Mouse (Mus musculus) hematopoietic stem cell, adult 5-6 weeks (primary cell): ENCODE results near the gene Camta2. TPM values are rescaled to one million over a fixed set of nuclear protein-coding genes. Genes with fewer than 3 reads are reported as not detected.

Experiments
- ATAC-seq, 2 experiments: fragments of 125-278 bp in 1 of 2; replicated peaks in 1 of 2; 2 replicates each; pipeline ENCODE4 v1.8.0; 2016 to 2017; ENCODE audit warnings: inconsistent platforms in 2 of 2, mild to moderate bottlenecking in 2 of 2, moderate number of reproducible peaks in 2 of 2, low read depth in 1 of 2, moderate TSS enrichment in 1 of 2; ENCODE audit not compliant: low FRiP score in 2 of 2, poor library complexity in 2 of 2, severe bottlenecking in 2 of 2, insufficient read depth in 1 of 2, low TSS enrichment in 1 of 2
- total RNA-seq: library from RNA; stranded (forward); fragments of 172-1452, 232-1000 nt; gene quantifications from 2 replicates; pipeline ENCODE4 v1.2.3, GENCODE M21; 2017

Gene Camta2
- total RNA-seq, 1 experiment from 2014 or later = 3.6 TPM

- ATAC-seq = peak; percentile 98
Measured at GRCm38 (mm10) chr11:70699722-70700556, 12.0 kb upstream of the Camta2 start, which contains the start of the genes Inca1 and Kif1c. Gene Inca1 (minus strand): TSS chr11:70700155. Gene Kif1c (plus strand): TSS chr11:70700548.

DNA sequence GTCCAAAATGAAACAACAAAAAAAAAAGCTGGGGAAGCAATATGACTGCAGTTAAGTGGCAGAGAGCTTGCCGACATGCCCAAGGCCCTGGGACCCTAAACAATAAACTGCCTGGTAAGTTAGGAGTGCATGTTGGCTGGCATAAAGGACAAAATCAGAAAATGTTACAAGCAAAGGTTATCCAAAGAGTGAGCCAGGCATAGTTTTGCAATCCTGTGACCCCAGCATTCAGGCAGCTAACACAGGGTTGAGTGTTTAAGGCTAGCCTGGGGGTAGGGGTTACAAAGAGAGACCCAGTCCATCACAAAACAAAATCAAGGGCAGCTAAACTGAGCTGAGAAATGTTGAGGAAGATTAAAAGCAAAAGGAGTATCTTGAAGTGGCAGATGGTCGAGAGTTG lies 11.1 kb upstream of the Camta2 start:
- no peak for ATAC-seq

- ATAC-seq = no peak
Measured at GRCm38 (mm10) chr11:70697376-70697775, 9.5 kb upstream of the Camta2 start.

DNA sequence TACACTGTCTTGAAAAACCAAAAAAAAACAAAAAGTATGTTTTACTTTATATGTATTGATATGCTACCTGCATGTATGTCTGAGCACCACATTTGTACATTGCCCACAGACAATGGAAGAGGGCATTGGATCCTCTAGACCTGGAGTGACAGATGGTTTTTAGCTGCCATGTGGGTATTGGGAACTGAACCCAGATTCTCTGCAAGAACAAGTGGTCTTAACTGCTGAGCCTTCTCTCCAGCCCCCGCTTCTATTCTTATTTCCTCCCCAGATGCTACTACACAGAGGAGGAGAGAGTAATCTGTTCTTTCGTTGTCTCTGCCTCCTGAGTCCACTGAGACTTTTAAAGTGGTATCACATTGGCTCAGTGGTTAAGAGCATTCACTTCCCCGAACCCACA lies 5.6 kb upstream of the Camta2 start:
- ATAC-seq = no peak

DNA sequence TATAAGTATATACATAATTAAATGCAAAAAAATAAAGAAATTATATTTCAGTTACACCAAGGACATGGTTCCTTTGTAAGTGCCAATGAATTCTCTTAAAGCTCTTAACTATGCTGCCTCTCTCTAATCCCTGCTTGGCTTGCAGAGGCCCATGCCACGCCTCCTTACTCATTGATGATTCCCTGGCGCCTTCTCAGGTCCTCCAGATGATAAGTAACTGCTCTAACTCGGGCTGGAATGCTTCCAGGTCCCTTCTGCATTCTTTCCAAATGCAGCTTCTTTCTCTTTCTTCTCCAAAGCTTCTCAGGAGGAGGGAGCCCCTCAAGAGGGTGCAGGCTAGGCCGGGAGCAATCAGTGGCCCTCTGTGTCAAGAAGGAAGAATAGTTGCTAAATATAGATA lies 1.7 kb upstream of the Camta2 start:
- no peak for ATAC-seq

GRCm38 (mm10) chr11:70688372-70688771 lies 467 bp upstream of the Camta2 start:
- no peak for ATAC-seq

DNA sequence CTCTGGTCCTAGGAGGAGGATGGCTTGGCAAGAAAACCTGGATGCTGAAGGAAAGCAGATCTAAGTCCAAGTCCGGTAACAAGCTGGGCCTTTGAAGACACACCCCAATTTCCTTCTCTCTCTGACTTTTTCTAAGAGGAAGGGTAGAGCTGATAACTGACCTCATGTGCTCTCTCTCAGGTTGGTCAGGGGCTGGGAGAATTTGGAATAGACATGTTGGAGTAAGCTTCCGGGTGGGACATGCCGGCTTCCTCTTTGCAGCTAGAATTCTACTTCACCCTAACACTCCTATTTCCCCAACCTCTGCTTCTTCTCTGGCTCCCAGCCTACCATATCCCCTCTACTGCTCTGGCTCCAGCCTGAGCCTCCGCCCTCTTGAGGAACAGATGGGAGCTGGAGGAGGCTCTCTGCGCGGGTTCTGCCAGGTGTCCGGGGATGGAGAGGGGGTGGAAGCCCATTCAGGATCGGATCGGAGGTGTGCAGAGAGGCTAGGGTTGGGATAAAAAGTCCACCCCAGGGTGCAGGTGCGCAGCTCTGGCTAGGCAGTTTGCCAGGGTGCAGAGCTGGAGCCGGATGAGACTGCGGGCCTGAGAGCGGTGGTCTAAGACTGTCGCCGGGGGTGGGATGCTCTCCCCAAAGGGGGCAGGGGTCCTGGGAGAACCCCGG lies 871 bp downstream of the Camta2 start:
- peak; percentile 14 to 47; a peak in 3 of 4 replicates for ATAC-seq

DNA sequence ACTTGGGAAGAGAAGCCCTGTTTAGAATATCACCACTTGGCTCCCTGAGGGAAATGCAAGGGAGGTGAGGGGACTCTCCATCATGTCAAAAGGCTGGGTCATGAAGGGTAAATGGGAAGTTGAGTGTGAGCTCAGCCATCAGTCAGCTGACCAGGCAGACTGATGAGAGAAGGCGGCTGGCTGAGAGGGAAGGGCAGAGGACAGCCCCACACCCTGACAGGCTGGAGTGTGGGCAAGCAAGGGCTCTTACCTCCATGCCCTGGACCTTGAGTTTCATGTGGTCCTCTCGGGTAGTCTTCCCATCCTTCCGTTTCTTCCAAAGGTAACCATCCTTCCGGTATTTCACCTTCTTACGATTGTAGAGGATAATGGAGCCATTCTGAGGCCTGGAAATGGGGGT lies 4.3 kb downstream of the Camta2 start:
- no peak for ATAC-seq

DNA sequence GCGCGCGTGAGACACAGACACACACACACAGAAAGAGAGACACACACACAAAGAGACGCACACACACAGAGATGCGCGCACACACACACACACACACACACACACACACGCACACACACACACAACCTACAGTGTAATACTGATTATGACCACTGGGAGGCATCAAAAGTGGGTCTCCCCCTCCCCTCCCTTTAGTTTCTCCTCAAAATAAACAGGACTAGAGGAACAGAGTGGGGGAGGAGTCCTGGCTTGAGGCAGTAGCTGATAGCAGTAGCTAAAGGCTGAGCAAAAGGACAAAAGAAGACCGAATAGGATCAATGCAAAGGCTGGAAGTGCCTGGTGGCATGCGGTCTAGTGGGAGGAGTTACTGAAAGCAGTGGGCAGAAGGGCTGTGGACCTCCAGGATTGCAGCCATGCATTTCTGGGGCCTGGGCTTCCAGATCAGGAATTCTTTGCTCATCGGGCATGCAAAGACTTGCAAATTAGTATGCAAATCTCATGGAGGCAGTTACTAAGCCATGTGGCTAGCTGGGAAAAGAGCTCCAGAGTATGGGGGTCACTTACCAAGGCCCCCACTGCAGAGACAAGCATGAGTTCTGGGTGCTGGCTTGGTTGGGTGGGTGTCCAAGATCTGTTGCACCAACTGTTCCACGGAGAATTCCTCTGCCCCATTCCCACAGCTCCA lies 5.9 kb downstream of the Camta2 start:
- no peak for ATAC-seq

DNA sequence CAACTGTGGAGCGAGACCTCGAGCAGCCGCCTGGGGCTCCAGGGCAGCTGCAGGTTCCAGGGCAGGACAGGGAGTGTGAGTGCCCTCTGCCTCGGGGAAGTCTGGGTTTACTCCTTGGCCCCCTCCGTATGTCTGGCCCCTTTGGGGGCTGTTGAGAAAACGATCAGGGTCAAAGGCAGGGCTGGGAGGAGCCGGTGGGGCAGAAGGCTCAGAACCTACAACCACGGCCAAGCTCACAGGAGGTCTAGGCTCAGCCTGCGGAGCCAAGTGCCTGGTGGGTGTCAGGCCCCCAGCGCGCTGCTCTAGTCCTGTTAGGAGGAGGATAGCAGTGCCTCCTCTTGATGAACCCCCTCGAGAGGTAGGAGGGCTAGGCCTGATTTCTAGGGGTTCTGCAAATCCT lies 6.7 kb downstream of the Camta2 start:
- ATAC-seq = no peak

GRCm38 (mm10) chr11:70679894-70680293 lies 8.0 kb downstream of the Camta2 start:
- peak; percentile 93 to 94 for ATAC-seq

GRCm38 (mm10) chr11:70679361-70679760 lies 8.5 kb downstream of the Camta2 start:
- no peak for ATAC-seq

- ATAC-seq = no peak
Measured at GRCm38 (mm10) chr11:70678576-70678975, 9.3 kb downstream of the Camta2 start.

DNA sequence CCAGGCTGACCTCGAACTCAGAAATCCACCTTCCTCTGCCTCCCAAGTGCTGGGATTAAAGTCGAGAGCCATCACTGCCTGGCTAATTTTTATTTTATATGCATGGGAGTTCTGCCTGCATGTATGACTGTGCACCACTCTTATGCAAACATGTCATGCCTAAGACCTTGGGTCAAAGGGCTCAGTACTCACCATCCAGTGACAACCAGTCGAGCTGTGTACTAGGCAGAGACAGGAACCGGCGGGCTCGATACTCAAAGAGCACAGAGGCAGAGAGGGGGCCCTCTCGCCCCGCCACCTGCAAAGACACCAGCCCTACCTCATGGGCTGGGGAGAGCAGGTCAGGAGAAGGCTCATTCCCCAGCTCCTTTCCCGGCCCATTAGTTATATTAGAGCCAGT lies 9.8 kb downstream of the Camta2 start:
- no peak for ATAC-seq

DNA sequence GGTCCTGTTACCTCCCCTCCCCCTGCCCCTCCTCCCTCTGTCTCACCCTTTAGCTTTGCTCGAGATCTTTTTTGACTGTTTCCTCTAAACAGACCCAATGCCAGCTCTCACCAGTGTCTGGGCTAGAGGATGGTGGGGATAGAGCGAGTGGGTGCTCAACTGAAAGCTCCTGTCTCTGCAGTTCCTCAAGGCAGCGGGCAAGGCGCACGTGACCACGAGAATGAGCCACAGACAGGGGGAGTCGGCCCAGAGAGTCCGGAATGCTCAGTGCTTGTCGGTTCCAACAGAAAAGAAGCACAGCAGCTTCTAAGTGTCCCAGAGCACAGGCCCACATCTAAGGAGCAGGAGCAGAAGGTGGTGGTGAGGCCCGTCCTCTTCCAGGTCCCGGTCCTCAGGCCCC lies 13.4 kb downstream of the Camta2 start:
- peak; percentile 36 to 43; a peak in 3 of 4 replicates for ATAC-seq

DNA sequence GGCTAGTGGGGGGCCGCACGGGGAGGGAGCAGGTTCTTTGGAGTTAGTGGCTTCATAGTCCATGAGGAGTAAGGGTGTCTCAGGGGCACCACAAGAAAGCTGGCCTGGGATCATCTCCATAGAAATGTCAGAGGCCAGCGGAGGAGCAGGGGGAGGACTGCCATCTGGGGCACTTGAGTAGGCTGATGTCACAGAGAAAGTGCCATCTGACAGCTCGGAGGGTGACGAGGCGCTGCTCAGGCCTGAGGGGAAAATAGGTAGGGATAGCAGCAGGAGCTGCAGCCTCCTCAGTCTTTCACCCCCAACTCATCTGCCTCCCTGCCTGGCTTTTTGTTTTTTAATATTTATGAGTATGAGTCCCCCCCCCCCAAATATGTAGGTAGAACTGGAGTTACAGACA lies 13.9 kb downstream of the Camta2 start:
- ATAC-seq = no peak

DNA sequence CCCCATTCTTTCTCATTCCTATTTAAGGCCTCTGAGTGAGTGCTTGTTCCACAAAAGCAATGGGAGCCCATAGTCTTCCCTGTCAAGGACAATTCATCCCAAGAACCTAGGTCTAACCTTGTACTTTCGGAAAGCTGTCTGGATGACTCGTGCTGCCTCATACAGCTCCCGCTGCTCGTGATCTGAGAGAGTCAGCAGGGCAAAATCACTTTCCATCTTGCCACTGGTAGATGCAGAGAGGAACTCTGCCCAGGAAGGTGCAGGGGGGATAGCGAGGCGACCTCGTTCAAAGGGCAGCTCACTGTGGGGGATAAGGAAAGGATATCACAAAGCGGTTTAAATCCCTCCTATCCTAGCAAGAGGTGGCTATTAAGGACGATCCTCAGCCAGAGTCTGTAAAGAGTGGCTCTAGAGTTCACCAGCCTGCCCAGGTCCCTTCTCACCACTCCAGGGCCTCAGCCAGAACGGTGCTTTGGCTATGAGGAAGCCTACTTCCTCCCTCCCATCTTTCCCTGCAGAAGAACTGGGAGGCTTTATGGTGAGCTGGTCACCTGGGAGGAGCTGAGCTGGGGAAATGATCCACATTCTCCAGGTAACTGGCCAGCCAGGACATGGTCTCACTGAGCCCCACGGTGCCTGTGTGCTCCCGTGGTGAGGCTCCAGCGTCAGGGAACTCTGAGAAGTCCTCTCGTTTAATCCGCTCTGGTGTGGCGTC lies 16.4 kb downstream of the Camta2 start:
- no peak for ATAC-seq

DNA sequence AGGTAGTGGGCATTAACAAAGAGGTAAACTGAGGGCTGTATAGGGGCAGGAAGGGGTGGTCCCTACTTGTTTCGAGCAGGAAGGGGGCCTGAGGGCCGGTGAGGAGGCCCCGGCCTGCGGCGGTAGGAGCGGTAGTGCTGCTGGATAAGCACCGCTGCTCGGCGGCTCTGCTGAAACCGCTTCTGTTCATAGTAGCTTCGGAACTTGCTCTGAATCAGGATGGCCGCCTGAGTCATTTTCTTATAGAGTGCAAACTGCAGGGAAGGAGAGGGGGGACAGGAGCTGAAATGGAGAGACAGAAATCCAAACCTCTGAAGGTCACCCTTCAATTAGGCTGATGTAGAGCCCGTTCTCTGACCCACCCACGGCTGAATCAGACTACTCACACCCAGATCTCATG lies 17.4 kb downstream of the Camta2 start:
- ATAC-seq = no peak
